Mouse (Mus musculus) ES-CJ7 (cell line): Measurements from ENCODE around the gene Mfsd9.
A peak's percentile ranks its signal among the peaks of the same experiment; 100 is the strongest.

Source experiments
- DNase-seq: peaks from one replicate; pipeline ENCODE4 v3.0.0; 2011; ENCODE audit warnings: low read depth, low spot score

The Mfsd9 gene

DNA sequence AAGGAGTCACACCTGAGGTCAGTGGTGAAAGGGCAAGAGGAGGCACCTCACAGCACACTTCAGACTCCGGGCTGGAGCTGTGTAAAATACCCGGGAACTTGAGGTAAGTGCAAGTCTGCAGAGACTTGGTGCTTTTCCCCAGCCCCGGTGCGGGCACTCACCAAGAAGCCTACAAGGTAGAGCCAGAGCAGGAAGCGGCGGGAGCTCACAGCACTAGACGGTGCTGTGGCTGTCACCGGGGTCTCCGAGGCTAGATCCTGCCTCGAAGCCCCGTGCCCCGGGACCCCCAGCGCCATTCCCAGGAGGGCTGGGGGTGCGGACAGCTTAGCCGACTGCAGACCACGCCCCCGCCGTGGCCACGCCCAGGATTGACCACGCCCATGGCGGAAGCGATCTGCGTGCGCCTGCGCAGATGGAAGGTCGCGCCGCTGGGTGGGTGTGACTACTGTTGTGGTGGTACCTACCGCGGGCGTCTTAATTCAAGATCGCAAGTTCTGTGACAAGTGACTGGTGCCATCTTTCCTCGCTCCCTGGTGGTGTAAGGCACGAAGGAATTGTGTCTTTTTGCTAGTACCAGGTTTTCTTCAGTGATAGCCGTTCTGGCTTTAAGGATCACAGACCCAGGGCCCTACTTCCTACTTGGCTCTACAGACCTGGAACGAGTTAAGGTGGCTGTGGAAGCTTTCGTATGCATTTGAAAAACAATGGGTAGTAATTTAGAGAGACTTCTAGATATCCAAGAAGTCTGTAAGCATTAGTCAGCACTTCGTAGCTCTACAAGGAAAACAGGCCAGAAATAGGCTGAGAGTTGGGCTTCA is at the start of gene Mfsd9:
Gene Mfsd9, minus strand, starts transcription at position 364 of the 818 bp plus-strand sequence.
- DNase-seq: peak; percentile 90

DNA sequence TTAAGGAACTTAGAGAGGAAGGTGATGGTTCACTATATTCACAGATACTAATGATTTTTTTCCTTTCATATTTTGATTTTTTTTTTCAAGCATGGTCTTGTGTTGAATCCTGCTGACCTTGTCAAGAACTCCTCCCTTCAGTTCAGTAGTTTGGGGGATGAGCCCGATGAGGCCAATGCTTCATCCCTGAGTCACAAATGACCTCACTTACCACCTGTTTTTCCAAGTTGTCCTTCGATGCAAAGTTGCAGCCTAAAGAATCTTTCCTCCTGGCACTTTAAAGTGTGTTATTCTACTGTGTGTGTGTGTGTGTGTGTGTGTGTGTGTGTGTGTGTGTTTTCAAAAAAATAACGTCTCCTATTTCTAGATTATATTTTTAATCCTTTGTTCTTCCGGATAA is 45.0 kb upstream of the Mfsd9 start:
- DNase-seq: no peak

DNA sequence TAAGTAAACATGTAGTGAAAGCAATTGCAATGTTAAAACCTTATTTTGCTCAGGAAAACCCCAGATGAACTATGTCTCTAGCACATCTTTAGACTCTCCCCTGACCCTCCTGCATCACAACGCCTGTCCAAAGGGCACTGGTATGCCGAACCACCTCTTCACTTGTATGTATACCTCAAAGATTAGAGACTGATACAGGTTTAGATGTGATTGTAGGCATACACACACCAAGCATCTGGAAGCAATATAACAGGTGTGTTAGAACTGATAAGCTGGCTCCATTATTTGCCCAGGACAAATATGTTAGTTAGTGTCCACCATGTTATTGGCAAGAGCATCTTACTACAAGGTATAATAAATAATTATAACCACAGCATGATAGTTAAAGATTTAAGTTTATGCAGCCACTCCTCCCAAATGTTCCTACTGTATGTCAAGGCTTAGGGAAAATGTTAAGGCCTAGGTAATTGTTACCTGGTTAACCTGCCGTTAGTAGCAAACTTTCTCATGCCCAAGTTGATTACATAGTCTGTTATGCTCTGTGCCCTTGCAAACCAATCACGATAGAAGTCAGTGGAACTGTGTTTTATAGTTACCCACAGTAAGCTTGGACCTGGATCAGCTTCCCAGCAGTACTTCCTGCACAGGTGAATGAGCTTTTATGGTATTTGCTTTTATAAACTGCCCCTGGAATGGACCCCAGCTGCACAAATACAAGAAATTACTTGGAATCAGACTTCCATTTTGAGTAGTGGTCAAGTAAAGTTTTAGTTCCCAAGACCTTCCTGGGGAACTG is 40.4 kb upstream of the Mfsd9 start:
- no peak for DNase-seq

DNA sequence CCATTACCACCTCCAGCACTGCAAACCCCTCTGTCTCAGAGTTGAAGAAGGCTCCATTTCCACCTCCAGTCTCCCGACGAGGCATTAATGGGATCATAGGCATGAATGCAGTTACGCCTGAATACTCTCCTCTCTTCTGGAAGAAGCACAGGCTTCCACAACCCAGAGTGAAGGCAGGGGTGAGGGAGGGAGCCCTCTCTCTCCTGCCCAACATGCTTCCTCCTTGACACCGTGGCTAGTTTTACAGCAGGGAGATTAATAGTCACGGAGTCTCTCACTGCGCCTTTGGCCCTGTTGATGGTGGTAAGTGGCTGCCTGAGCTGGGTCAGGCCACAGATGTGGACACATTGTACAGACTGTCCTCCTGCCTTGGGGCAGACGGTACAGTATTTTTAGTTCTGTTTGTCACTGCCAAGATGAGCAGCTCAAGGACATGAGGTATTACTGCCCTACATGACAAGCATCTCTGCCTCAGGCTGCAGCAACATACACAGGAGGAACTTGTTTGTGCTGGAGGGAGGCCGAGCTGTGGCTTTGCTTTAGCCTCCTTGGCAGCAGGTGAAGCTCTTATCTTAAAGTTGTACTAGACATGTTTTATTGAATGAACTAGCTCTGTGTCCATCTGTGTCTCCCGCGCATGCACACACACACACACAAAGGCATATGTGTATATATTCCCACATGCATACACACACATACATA is 38.9 kb upstream of the Mfsd9 start:
- no peak for DNase-seq

DNA sequence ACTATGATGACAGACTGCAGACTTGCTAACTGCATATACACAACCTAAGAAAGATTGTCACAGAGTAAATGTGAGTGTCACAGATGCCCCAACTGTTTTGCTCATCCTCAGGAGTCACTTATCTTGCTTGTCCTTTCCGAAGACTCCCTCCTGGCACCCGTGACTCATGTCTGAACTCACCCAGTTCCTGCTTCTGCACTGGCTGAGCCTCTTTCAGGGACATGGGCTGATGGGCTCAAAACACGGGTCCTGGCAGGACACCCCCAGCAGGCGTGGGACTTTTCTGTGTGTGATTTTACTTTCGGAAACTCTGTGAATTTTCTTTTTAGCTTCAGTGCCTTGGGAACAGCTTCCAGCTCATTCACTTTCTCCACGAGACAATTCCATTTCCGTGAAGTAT is 35.3 kb upstream of the Mfsd9 start:
- DNase-seq: no peak

DNA sequence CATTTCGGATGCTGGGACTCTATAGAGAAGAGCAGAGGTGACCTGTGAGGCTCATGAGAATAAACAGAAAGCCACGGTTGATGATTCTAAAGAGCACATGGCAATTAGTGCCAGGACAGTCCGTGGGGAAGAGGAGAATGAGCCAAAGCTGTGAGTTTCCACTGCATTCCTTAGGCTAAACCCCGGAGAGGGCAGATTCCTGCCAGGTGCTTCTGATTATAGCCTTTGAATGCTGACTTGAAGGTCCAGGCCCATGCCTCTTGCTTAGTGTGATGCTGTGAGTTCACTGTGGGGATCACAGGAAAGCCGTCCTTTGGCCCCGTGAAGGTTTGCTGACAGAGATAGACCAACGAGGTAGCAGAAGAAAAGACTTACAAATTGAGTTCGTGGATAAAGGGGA is 34.4 kb upstream of the Mfsd9 start:
- no peak for DNase-seq

DNA sequence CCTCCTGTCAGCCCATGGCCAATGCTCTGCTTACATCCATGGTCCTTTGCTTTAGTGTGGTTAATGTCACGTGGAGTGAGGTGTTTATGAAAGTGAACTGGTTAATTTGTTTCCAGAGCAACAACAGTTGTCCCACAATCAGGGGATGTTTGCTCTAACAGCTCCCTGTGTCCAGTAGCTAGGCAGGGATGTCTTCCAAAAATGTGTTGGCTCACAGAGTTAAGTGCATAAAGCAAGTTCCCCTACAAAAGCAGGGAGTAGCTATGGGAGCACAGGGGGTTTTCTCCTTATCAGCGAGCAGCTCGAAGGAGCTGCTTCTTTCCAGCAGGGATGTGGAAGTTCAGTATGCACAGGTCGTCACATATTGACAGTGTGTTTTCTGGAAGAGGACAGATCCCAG is 34.0 kb upstream of the Mfsd9 start:
- no peak for DNase-seq

DNA sequence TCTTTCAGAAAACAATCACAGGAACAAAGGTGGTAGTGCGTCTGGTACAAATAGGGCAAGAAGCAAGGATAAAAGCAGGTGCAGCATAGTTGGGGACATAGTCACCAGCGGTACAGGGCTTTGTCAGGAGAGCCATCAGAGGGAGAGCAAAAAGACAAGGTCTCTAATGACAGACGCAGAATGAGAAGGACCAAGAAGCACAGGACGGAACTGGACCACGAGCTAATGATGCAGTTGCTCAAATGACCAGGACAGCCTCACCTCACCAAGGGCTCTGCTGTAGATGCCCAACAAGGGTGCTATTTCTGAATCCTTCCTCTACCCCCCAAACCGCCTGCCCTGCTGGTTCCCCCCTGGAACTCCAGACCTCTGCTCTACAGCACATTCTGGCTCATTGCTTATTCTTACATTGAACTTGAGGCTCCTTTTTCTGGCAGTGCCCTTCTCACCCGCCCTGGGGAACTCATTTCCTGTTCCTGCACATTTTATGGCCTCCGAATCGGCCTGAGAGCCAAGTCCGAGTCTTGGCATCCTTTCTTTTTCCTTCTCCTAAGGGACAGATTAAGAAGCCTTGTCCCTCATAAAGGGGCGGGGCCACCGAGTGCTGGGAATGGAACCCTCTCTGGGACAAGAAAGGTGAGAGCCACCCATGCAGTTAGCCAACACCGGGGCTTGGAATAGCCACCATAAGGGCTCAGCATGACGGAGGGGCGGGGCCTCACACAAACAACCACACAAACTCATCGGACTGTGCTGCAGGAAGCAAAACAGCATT is 24.8 kb upstream of the Mfsd9 start:
- no peak for DNase-seq

DNA sequence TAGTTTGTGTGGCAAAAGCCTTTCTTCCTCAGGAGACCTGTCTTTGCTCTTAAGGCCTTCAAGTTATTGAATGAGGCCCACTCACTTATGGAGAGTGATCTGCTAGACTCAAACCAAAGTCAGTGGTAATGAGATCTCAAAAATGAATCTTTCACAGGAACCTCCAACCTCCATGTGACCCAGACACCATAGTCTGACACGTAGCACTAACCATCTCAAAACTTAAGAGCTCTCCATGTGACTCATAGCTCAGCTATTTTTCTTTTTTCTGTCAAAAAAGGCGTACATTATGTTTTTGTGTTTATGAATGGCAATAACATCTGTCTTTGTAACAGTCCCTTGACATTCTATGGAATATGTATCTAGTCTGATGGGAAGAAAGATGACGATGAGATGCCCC is 18.2 kb upstream of the Mfsd9 start:
- DNase-seq: no peak

DNA sequence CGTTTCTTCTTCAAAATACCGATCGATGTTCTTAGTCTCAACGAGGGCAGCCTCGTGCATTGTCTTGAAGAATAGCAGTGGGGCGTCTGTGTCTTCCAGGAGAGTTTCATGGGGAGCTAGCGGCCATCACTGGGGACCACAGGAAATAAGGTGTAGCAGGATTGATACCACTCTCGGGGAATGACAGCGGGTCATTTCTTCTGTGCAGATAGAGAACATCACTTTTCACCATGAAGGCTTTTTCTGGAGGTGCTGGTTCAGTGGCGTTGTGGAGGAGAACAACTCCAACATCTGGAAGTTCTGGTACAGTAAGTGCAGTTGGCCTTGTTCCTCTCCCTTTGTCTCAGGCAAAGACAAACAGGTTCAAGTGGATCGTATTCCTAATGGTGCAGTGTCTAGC is 15.4 kb upstream of the Mfsd9 start:
- DNase-seq: no peak

DNA sequence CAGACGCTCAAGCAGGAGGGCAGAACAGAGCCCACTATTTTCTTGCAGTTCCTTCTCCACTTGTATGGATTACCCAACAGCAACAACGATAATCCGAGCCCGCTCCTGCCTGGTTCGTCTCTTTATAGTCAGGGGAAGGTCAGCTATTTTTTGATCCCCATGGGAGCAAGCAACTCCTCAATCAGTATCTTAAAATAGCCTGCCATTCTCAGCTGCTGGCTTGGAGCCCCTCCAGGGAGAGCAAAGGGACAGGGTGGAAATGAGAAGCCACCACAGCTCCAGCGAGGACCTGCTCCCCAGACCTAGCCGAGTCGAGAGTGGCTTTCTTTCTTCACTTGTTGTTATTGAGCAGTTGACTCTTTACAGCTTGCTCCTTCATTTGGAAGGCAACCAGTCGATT is 14.9 kb upstream of the Mfsd9 start, which contains the start of gene Tmem182:
Gene Tmem182, plus strand, starts transcription at position 251 of the 400 bp plus-strand sequence.
- DNase-seq: no peak

DNA sequence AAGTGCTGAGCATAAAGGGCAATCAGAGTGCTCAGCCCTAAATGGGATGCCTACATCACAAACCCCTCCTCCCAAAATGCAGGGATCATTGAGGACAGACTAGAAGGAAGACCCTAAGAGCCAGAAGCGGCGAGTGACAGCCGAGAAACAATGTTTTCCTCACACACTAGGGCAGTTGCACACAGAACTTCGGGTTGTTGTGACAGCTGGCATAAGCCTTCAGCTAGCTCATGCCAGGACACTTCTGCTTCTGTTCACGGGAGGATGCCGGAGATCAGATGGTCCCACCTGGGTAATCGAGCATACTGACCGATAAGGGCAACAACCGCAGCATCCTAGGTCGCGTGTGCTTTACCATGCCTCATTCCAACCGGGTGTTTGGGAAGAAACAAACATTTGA is 13.6 kb upstream of the Mfsd9 start:
- DNase-seq: no peak

DNA sequence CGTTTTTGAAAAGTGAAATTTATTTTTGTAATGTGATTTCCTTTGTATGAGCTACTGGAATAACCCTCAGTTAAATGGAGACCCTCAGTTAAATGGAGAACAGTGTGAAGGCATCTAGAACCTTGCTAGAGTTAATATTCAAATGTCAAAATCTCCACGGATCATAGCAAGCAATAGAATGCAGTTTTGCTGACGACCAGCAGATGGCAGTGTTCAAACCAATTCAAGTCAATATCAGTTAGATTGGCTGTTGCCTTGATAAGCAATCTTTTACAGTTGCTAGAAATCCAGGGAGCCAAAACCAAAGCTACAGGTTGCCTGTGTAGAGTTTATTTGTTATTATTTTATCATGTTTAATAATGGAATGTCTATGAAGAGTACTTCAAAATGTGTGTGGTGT is 12.3 kb upstream of the Mfsd9 start:
- peak; percentile 55 for DNase-seq

DNA sequence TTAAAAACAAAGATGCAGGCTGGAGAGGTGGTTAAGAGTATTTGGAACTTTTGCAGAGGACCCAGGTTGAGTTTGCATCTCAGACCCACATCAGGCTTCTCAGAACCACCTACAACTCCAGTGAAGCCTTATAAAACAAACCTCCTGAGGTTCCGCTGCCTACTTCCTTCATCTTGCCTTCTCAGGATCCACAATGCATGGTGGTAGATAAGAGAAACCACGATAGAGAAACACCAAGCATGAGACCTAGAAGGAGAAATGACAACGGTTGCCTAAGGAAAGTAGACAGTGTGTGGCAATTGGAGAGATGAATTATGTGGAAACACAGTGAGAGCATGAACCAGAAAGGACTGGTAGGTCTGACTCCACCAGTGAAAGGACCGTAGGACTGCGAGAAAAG is 10.4 kb upstream of the Mfsd9 start:
- no peak for DNase-seq

DNA sequence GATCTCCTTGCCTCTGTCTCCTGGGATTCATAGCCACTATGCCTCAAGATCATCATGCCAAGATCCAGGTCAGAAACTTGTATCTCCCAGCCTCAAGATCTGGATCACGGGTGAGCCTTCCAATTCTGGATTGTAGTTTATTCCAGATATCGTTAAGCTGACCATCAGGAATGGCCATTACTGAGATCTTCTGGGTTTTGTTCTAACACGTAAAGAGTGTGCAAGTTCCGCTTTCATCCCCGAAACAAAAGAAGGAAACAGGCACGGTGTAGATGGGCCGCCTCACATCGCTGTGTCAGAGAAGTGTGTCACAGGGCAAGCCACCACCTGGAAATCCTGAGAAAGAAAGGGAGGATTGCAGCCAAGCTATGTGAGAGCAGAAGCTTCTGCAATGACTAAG is 8.6 kb upstream of the Mfsd9 start:
- DNase-seq: no peak

DNA sequence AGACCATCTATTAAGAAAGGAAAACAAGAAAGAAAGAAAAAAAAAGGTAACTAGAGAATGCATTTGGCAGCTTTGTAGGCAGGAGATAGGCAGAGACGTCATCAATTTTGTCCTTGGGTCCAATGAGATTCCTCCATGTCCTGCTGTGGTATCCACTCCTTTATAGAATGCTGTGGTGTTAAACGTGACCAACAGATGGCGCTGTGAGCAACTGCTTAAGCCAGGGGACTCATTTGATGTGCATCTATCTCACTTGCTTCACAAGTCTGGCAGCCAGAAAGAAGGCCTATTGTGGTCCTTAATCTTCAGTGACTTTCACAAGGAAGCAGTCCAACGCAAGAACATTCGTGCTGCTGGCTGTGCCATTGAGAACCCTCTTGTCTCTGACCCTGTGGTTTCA is 6.9 kb upstream of the Mfsd9 start:
- peak; percentile 93 for DNase-seq

DNA sequence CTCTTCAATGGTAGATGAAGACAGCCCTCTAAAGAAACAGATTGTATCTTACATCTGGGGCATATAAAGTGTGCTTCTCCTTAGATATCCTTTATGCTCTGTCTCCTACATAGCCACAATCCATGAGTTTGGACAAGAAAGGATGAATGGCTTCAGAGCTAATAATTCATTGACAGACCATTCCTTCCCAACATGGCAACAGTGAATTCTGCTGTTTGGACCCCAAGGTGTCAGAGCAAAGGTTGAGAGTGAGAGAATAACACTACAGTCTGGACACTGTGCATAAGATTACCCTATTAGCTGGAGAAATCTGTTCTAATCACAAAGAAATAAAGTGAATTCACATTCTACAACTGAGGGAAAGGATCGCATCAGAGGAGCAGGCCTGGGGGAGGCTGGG is 5.0 kb upstream of the Mfsd9 start:
- no peak for DNase-seq

DNA sequence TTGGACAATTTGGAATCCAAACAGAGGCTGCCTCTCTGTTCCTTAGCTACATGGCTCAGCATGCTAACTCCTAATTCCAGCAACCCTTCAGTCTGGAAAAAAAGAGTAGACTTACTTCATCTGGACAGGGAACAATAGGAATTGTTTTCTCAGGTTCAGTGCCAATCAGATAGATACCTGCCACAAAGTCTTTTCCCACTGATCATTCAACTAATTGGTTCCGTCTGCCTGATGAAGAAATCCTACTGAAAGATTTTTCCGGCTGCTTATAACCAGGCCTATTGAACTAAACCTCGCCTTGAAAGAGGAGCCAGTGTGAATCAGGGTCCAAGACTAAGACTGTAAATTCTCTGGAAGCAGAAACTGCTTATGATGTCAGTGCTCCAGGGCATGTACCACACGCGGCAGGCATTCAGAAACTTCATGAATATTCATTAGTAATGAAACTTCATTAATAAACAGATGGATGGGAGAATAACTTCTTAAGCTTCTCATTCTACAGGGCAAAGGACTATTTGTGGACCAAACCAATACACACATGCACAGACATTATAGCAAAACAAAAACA is 737 bp downstream of the Mfsd9 start:
- DNase-seq: no peak

DNA sequence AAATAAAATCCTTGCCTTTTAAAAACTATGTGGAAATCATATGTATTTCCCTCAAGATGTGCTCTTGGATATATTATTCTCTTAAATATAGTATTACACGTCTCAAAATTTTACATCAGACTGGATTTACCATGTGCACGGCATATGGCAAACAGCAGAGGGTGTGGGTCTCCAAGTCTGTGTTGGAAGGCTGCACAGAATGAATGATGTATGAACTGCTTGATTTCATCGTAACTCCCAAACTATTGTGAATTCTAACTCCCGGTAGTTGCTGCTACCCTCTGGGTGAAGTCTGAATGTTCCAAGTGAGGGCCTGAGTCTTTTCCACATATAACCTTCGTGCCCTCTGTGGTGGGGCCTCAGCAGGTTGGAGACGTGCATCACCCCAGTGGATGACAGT is 1.5 kb downstream of the Mfsd9 start:
- DNase-seq: no peak

DNA sequence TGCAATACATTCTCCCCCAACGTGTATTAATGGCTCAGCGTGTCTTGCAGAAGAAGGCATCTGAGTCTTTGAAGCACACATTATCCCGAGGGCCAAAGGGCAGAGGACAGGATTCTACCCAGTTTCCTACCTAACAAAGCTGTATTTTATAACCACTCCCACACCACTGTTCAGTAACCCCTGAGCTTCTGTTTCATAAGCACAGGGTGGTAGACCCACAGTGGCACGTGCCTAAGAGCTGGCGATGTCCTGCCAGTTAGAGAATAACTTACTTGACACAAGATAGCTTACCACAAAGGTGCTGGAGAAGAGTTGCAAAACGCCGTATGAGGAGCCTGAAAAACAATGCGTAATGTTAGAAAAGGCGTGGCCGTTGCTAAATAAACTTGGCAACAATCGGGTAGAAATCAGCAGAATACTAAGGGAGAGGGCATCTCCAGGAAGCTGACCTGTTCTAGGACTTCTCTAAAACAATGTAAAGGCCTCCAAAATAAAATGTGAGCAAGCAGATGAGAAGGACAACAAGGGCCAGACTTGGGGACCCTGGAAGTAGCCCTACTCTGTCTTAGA is 4.5 kb downstream of the Mfsd9 start:
- DNase-seq: no peak

DNA sequence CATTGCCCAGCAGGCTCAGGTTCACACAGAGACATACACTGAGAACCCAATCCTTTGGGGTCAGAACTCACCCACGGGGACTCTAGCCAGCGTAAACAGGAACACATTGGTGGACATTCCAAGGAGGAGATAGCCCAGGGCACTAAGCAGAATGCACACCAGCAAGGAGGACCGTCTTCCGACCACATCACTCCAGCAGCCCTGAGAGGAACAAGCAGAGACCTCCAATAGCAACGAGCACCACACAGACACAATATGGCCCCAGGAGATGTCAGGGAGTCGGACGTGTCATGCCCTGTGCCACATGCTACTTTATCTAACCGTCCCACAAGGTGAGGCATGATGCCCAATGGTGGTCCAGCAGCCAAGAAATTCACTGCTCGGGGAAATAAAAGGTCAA is 6.2 kb downstream of the Mfsd9 start:
- no peak for DNase-seq
